Mouse (Mus musculus) heart, adult 8-10 months (tissue): Measurements from ENCODE around the gene Zfp385b. TPM values are rescaled to one million over a fixed set of nuclear protein-coding genes. Genes with fewer than 3 reads are reported as not detected.
A peak's percentile ranks its signal among the peaks of the same experiment; 100 is the strongest.

Experiments used
- DNase-seq: peaks from one replicate; pipeline ENCODE4 v3.0.0; 2022; ENCODE audit warnings: low spot score
- total RNA-seq, 4 experiments: library from RNA; stranded (reverse); gene quantifications; 2 replicates each; pipeline ENCODE4 v1.2.4; 2022

Gene Zfp385b
- total RNA-seq, 4 experiments from 2014 or later: 8.2 to 13.8 (median 12.1) TPM

GRCm38 (mm10) chr2:77386515-77386914 lies 432.9 kb downstream of the Zfp385b start:
- peak; percentile 6 for DNase-seq

GRCm38 (mm10) chr2:77382766-77383165 lies 436.7 kb downstream of the Zfp385b start:
- DNase-seq: peak; percentile 22

- DNase-seq: no peak
Measured at GRCm38 (mm10) chr2:77379907-77380306, 439.5 kb downstream of the Zfp385b start.

GRCm38 (mm10) chr2:77379332-77379731 lies 440.1 kb downstream of the Zfp385b start:
- no peak for DNase-seq

- no peak for DNase-seq
Measured at GRCm38 (mm10) chr2:77376823-77377222, 442.6 kb downstream of the Zfp385b start.

- no peak for DNase-seq
Measured at GRCm38 (mm10) chr2:77375155-77375554, 444.3 kb downstream of the Zfp385b start.

- no peak for DNase-seq
Measured at GRCm38 (mm10) chr2:77369174-77369573, 450.3 kb downstream of the Zfp385b start.

Other genes starting within 250 kb of the Zfp385b start
- gene Cwc22, start 126.7 kb upstream of the Zfp385b start, total RNA-seq: 10 to 100 TPM; 13.2 to 18.3 (median 15.0) TPM